Mouse (Mus musculus) spleen, postnatal 0 days (tissue): ENCODE data around the gene Tmub2. TPM values are rescaled to one million over a fixed set of nuclear protein-coding genes. Genes with fewer than 3 reads are reported as not detected.

ENCODE experiments used
- polyA plus RNA-seq: library from polyadenylated mRNA; unstranded; fragments of >200 nt; fragmentation: Nextera tagmentation; extraction: Ambion mirVana; gene quantifications from 2 replicates; pipeline ENCODE4 v1.2.1, GENCODE M21; 2015

The Tmub2 gene
- 33.5 and 36.0 TPM in 2 replicates for polyA plus RNA-seq

GRCm38 (mm10) chr11:102284501-102285094, at the start of gene Tmub2:
Gene Tmub2 (plus strand): TSS chr11:102284931.

DNA sequence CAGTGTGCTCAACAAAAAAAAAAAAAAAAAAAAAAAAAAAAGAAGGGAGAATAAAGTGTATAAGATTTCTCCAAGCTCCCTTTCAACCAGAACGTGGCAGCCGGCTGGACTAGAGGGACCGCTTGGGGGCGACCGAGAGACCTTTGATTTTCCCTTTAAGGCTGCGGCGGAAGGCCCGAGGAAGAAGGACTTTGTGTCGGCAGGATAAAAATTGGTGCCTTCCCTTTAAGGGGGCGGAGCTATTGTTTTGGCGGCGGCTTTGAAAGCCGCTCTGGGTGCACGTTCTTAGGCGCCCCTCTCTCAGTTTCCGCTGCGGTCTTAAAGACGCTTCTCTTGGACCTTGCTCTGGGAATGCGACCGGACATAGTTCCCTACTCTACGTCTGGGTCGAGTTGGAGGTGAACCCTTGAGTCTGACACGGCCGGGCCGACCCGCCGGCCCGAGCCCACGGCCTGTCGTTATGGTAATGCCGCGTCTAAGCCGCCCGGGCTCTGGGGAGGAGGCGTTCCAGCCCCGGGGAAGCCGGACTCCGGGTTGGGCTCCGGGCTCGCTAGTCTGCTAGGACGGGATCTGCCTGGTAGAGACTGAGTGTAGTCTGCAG, 36.0 kb upstream of the Tmub2 start, which contains the start of gene BC030867:
BC030867 (plus strand) TSS at position 253 of the 601 bp plus-strand sequence.

GRCm38 (mm10) chr11:102268520-102269244, 16.0 kb upstream of the Tmub2 start, which contains the start of gene Asb16:
Gene Asb16 (plus strand): TSS chr11:102268743.

GRCm38 (mm10) chr11:102296491-102297472, 12.1 kb downstream of the Tmub2 start, which contains the start of gene Atxn7l3:
Gene Atxn7l3 (minus strand): TSS chr11:102296631.

DNA sequence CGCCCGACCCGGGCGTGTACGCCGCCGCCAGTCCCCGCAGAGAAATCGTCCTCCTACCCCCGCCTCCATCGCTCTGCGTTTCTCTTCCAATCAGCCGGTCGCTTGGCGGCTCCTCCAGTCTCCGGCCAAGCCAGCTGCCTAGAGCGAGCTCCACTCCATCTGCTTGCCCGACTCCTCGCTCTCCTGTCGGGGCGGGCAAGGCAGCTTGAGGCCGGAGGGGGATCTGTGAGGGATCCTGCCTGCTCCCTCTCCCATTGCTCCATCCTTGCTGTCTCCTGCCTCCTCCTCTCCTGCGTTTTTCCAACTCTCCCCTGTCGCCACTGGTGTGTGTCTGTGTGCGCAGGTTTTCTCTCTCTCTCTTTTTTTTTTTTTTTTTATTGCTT, 34.7 kb downstream of the Tmub2 start, which contains the start of gene Ubtf:
Ubtf (minus strand) TSS at position 333 of the 383 bp plus-strand sequence.

Other genes starting within 250 kb of the Tmub2 start
- 1.8 and 2.2 TPM in 2 replicates for gene Cd300lg, start 243.4 kb upstream of the Tmub2 start, polyA plus RNA-seq
- gene Mpp2, start 196.4 kb upstream of the Tmub2 start, polyA plus RNA-seq, result 7.9 and 9.7 TPM in 2 replicates
- gene Ppy, start 183.6 kb upstream of the Tmub2 start, polyA plus RNA-seq, result 0.72 TPM in 1 of 2 replicates, not detected in the other
- gene Pyy, start 177.1 kb upstream of the Tmub2 start, polyA plus RNA-seq, result 1.3 and 3.6 TPM in 2 replicates
- 3.7 TPM in 2 replicates for gene Nags, start 139.4 kb upstream of the Tmub2 start, polyA plus RNA-seq
- 10.9 and 12.3 TPM in 2 replicates for gene Tmem101, start 128.5 kb upstream of the Tmub2 start, polyA plus RNA-seq
- 83.8 and 86.1 TPM in 2 replicates for gene Lsm12, start 99.6 kb upstream of the Tmub2 start, polyA plus RNA-seq
- gene G6pc3, start 95.3 kb upstream of the Tmub2 start, polyA plus RNA-seq, result 17.9 and 21.1 TPM in 2 replicates
- gene Hdac5, start 54.8 kb upstream of the Tmub2 start, polyA plus RNA-seq, result 21.8 and 29.1 TPM in 2 replicates
- 13.6 and 14.9 TPM in 2 replicates for gene BC030867, start 36.0 kb upstream of the Tmub2 start, polyA plus RNA-seq
- gene Asb16, start 16.2 kb upstream of the Tmub2 start, polyA plus RNA-seq, result 0.07 and 0.11 TPM in 2 replicates
- 8.5 and 9.3 TPM in 2 replicates for gene Atxn7l3, start 11.7 kb downstream of the Tmub2 start, polyA plus RNA-seq
- 67.7 and 68.5 TPM in 2 replicates for gene Ubtf, start 34.8 kb downstream of the Tmub2 start, polyA plus RNA-seq
- gene Slc4a1, start 81.3 kb downstream of the Tmub2 start, polyA plus RNA-seq, result 509 and 579 TPM in 2 replicates
- 2.0 and 2.6 TPM in 2 replicates for gene Rundc3a, start 108.5 kb downstream of the Tmub2 start, polyA plus RNA-seq
- gene Slc25a39, start 123.0 kb downstream of the Tmub2 start, polyA plus RNA-seq, result 360 and 378 TPM in 2 replicates
- gene Grn, start 145.4 kb downstream of the Tmub2 start, polyA plus RNA-seq, result 103 and 160 TPM in 2 replicates
- gene Fam171a2, start 162.8 kb downstream of the Tmub2 start, polyA plus RNA-seq, result 1.1 and 1.2 TPM in 2 replicates
- 26.8 and 27.0 TPM in 2 replicates for gene Itga2b, start 185.2 kb downstream of the Tmub2 start, polyA plus RNA-seq